Mouse (Mus musculus) small intestine, adult 2 months (tissue): ENCODE measurements around the gene Hmox2. TPM values are rescaled to one million over a fixed set of nuclear protein-coding genes. Genes with fewer than 3 reads are reported as not detected.

Experiments used
- H3K27ac ChIP-seq: fragments of 200-500 bp; 2 replicates; pipeline ENCODE4 v1.5.1; 2012; ENCODE audit warnings: low read depth, low read length, control low read depth, inconsistent platforms; ENCODE audit not compliant: insufficient read depth
- H3K27me3 ChIP-seq: fragments of 200-500 bp; 2 replicates; pipeline ENCODE4 v1.6.1; 2012; ENCODE audit warnings: mild to moderate bottlenecking, moderate library complexity, low read length, inconsistent platforms; ENCODE audit not compliant: control insufficient read depth, insufficient read depth
- H3K36me3 ChIP-seq: fragments of 200-500 bp; 2 replicates; pipeline ENCODE4 v1.6.1; 2012; ENCODE audit warnings: mild to moderate bottlenecking, low read length, control low read depth, inconsistent platforms; ENCODE audit not compliant: control insufficient read depth, insufficient read depth
- H3K4me1 ChIP-seq: fragments of 200-500 bp; 2 replicates; pipeline ENCODE4 v1.6.1; 2012; ENCODE audit warnings: low read length, inconsistent platforms, mixed read lengths; ENCODE audit not compliant: control insufficient read depth, insufficient read depth, insufficient read length
- H3K4me3 ChIP-seq: fragments of 200-500 bp; 2 replicates; pipeline ENCODE4 v1.5.1; 2012; ENCODE audit warnings: low read depth, mild to moderate bottlenecking, control low read depth, inconsistent platforms, low read length, moderate library complexity
- CTCF ChIP-seq: fragments of 200-500 bp; IDR thresholded peaks from 2 replicates; pipeline ENCODE4 v1.5.1; 2012; ENCODE audit warnings: low read depth, mild to moderate bottlenecking, control low read depth, inconsistent platforms, low read length, moderate library complexity, mixed read lengths; ENCODE audit not compliant: insufficient replicate concordance, insufficient read length; ENCODE audit errors: extremely low read depth
- POLR2A ChIP-seq: fragments of 200-500 bp; IDR thresholded peaks from 2 replicates; pipeline ENCODE4 v1.6.1; 2012; ENCODE audit warnings: low read depth, mild to moderate bottlenecking, control low read depth, inconsistent platforms, low read length, moderate library complexity
- WGBS: fragments of 180-500 bp; shearing (Covaris S2); methylation state at CpG from one replicate; pipeline ENCODE4 v1.1.7; 2018; 5-methylcytosine and 5-hydroxymethylcytosine counted together
- polyA plus RNA-seq: library from polyadenylated mRNA; depleted of rRNA; stranded (reverse); fragments of >200 nt; gene quantifications from 2 replicates; pipeline ENCODE4 v1.2.3, GENCODE M21; 2012

Hmox2 gene
- polyA plus RNA-seq, 1 experiment, result 21.2 TPM

DNA sequence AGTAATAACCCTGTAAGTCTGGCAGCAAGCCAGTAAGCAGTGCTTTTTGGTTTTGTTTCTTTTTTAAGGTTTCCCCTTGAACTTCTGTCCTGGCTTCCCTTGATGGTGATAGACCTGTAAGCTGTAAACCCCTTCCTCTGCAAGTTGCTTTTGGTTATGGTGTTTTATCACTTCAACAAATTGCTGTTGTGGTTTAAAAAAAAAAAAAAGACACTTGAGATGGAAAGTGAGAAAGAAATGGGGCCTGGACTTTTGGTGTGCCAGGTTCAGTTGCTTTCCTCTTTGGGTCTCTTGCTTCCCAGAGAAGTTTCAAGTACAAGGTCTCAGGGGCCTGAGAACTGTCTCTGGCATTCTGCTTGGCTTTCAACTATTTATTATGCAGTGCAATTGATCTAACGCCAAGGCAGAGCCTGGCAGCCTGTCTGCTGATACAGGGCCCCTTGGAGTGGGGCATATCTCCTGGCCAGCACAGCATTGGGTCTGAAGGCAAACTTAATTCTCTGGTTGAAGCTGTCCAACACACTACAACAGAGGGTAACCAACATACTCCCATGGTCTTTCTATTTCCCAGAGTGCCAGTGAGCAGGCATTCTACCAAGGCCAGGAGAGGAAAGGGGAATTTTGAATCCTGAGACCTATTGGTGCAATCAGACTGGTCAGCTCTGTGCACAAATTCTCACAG, 47.3 kb downstream of the Hmox2 start:
- Histone ChIP-seq H3K36me3 (peaks cover 23% of the 10 kb centered on the region), H3K4me3 (no peak overlapping the region), H3K27me3 (no peaks in the 10 kb centered on the region), H3K4me1 (peaks cover 24% of the 10 kb centered on the region), H3K27ac (no peak overlapping the region)
- TF ChIP-seq CTCF (no peak), POLR2A (no peak)
- 13% methylated on average over 1 of the region's 1 CpGs for WGBS

DNA sequence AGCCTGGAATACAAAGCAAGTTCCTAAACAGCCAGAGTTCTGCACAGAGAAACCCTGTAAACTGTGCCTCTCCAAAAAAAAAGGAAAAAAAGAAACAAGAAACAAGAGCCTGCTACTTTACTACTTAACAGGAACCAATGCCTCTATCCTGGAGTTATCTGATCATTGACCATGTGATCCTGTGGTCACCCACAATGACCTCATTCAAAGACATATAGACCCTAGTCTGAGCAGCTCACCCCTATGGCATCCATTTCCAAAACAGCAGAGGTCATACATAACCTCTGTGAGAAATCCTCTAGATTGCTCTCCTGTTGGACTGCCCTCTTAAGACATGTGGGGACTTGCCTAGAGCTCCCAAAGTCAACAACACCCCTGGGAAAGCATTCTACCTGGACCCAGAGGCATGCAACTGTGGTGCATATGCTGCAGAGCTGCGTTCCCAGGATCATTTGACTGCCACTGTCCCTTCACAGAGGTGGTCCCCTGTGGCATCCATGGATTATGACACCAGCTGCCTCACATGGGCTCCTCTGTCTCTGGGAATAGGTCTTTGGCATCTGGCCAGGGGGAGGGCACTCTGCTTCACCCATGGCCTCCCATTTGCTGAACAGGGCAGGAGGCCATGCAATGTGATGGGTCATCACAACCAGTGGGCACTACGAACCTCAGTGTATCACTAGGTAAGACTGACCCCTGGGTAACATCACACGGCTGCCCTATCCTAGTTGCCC, 51.2 kb downstream of the Hmox2 start:
- WGBS, result 78% methylated on average over 3 of the region's 3 CpGs
- peak overlapping the region; percentile 74 for H3K27ac ChIP-seq
- H3K36me3 ChIP-seq, result 0 out of 2 replicates have a peak, but pooled peaks cover 4% of the 10 kb centered on the region
- H3K4me3 ChIP-seq, result no peak overlapping the region
- H3K27me3 ChIP-seq, result no peaks in the 10 kb centered on the region
- TF ChIP-seq CTCF (no peak), POLR2A (no peak)
- H3K4me1 ChIP-seq, result peaks cover 28% of the 10 kb centered on the region

DNA sequence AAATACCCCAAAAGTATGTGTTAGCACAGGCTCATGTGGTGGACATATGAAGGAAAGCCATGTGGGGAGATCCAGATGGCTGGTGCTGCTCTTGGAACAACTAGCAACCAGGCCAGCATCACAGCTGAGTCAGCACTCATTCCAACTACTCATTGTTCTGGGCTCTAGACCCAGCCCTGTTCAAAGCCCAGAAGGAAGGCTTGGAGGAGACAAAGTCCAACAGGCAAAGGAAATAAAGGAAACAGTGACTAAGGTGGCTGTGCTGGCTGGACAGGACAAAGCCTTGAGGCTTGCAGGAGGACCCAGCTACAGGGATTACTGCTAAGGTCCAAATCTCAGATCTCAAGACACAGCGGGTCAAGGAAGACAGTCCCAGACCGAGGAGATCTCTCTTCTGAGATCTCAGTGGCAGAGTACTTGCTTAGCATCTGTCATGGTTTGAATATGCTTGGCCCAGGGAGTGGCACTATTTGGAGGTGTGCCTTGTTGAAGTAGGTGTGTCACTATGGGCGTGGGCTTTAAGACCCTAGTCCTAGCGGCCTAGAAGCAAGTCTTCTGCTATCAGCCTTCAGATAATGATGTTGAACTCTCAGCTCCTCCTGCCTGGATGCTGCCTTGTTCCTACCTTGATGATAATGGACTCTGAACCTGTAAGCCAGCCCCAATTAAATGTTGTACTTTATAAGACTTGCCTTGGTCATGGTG, 51.9 kb downstream of the Hmox2 start:
- TF ChIP-seq CTCF (no peak), POLR2A (no peak)
- Histone ChIP-seq H3K27me3 (no peaks in the 10 kb centered on the region), H3K36me3 (0 out of 2 replicates have a peak, but pooled peaks cover 4% of the 10 kb centered on the region), H3K4me1 (peaks cover 26% of the 10 kb centered on the region), H3K27ac (peak overlapping the region; percentile 98), H3K4me3 (no peak overlapping the region)
- WGBS, result 32% methylated on average over 4 of the region's 4 CpGs

DNA sequence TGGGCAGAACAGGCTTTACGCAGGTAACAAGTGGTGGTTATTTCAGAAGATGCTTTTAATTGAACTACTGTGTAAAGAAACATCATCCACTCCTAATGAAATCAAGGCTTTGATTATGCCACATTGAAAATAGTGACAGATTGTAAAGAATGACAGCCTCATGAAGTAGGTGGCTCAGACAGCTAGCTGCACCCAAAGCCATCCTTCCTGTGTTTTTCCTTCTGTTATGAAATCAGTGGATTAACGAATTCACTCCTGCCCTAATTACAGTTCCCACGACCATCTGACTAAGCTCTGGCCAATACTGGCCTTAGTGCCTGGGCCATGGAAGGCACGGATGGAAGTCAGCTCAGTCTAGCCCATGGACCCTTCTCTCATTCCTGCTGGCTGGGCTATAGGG, 52.8 kb downstream of the Hmox2 start:
- H3K4me1 ChIP-seq, result peaks cover 20% of the 10 kb centered on the region
- no peaks in the 10 kb centered on the region for H3K27me3 ChIP-seq
- H3K27ac ChIP-seq, result peak overlapping the region; percentile 98
- TF ChIP-seq POLR2A (no peak), CTCF (no peak)
- H3K36me3 ChIP-seq, result 0 out of 2 replicates have a peak, but pooled peaks cover 8% of the 10 kb centered on the region
- 92% methylated on average over 4 of the region's 4 CpGs for WGBS
- H3K4me3 ChIP-seq, result no peak overlapping the region

DNA sequence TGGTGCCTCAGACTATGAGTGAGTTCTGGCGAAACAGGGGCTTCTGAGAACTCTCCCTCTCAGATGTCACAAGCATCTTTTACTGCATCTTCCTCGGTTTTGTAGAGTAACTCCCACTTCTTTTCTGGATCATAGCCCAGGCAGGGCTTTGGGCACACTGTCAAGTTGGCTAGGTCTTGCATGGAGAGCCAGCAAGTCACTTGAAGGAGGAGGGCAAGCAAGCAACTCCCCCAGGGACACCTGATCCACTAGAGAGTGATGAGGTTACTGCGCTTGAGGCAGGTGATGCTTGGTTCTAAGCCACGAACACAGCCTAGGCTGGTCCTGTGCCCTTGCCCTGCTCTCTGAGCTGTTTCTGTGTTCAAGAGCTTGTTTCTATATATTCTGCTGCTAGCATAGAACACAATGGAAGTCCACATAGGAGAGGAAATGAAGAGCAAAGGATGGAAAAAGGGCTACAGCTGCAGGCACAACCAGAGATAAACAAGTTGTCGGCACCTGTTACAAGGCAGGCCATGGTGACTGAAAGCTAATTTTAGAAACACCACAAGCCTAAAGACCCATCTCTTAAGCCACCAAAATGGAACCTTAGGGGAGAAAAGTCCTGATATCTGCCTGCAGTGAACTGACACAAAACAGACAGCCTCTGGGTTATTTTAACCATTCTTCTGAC, 55.5 kb downstream of the Hmox2 start:
- no peak overlapping the region for H3K27ac ChIP-seq
- H3K4me1 ChIP-seq, result peaks cover 18% of the 10 kb centered on the region
- TF ChIP-seq CTCF, result no peak
- no peak overlapping the region for H3K4me3 ChIP-seq
- no peaks in the 10 kb centered on the region for H3K27me3 ChIP-seq
- 0 out of 2 replicates have a peak, but pooled peaks cover 8% of the 10 kb centered on the region for H3K36me3 ChIP-seq
- 68% methylated on average over 5 of the region's 5 CpGs for WGBS

DNA sequence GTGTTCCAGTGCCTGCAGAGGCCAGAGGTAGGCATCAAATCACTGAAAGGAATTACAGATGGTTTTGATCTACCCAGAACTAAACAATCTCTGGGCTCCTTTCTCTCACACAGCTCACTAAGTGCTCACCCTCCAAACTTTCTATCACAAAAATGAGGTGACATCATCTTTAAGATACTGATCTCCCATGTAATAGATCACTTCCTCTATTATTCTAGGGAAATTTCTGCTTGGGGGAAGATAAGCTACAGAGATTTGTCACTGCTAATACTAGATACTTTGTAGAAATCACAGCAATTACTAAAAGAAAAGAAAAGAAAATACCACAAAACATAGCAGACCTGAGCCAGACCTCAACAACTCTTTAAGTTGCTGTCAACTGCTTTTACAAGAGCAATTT, 56.4 kb downstream of the Hmox2 start:
- 0 out of 2 replicates have a peak, but pooled peaks cover 8% of the 10 kb centered on the region for H3K36me3 ChIP-seq
- no peak overlapping the region for H3K4me3 ChIP-seq
- H3K27me3 ChIP-seq, result no peaks in the 10 kb centered on the region
- H3K4me1 ChIP-seq, result peaks cover 15% of the 10 kb centered on the region
- H3K27ac ChIP-seq, result no peak overlapping the region
- TF ChIP-seq POLR2A, result no peak
- TF ChIP-seq CTCF, result no peak

DNA sequence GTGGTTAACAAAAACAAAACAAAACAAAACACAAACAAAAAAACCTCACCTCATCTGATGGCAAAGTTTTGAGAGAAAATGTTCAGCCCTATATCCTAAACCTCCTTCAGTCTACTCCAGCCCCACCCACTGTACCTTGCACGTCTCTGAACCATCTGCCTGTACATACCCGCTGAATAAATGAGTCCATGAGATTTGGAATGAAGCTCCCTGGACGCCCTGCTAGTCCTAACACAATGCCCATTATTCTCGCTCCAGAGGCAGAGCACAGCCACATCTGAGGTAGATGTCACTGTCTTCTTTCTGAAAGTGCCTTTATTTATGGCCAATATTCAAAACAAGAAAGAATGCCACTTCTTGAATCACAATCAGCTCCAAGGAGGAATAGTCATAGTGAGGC, 59.5 kb downstream of the Hmox2 start:
- Histone ChIP-seq H3K4me3 (no peak overlapping the region), H3K36me3 (0 out of 2 replicates have a peak, but pooled peaks cover 4% of the 10 kb centered on the region), H3K27me3 (no peaks in the 10 kb centered on the region), H3K4me1 (peaks cover 16% of the 10 kb centered on the region; the same call in 1 of the 2 replicates), H3K27ac (no peak overlapping the region)
- TF ChIP-seq CTCF, result no peak
- TF ChIP-seq POLR2A, result no peak
- whole genome bisulfite sequencing, result 39% methylated on average over 4 of the region's 4 CpGs
